Mouse (Mus musculus) forebrain, postnatal 0 days (tissue): ENCODE data around the gene Srpr. TPM values are rescaled to one million over a fixed set of nuclear protein-coding genes. Genes with fewer than 3 reads are reported as not detected.

Source experiments
- ATAC-seq: fragments of 200-750 bp; cut with Nextera tagmentation; 2 replicates; pipeline ENCODE4 v1.8.0; 2017; ENCODE audit warnings: mild to moderate bottlenecking, moderate library complexity
- DNase-seq: peaks from one replicate; pipeline ENCODE4 v3.0.0-alpha.2; 2015
- H3K27ac ChIP-seq: fragments of 300-500 bp; sonication (generic); 2 replicates; pipeline ENCODE4 v1.5.1; 2014; ENCODE audit warnings: low read depth, mild to moderate bottlenecking, antibody characterized with exemption, low read length, moderate library complexity, mixed read lengths
- H3K27me3 ChIP-seq: fragments of 300-500 bp; sonication (generic); 2 replicates; pipeline ENCODE4 v1.6.1; 2014; ENCODE audit warnings: mild to moderate bottlenecking, low read length, mixed read lengths; ENCODE audit not compliant: insufficient read depth
- H3K36me3 ChIP-seq: fragments of 300-500 bp; sonication (generic); 2 replicates; pipeline ENCODE4 v1.6.1; 2014; ENCODE audit warnings: mild to moderate bottlenecking, moderate library complexity; ENCODE audit not compliant: insufficient read depth
- H3K4me1 ChIP-seq: fragments of 300-500 bp; sonication (generic); 2 replicates; pipeline ENCODE4 v1.6.1; 2014; ENCODE audit warnings: antibody characterized with exemption; ENCODE audit not compliant: insufficient read depth
- H3K4me2 ChIP-seq: fragments of 300-500 bp; sonication (generic); 2 replicates; pipeline ENCODE4 v1.6.1; 2014; ENCODE audit warnings: low read depth, mild to moderate bottlenecking, moderate library complexity
- H3K4me3 ChIP-seq: fragments of 300-500 bp; sonication (generic); 2 replicates; pipeline ENCODE4 v1.5.1; 2014; ENCODE audit warnings: low read depth, low read length, mixed read lengths
- H3K9ac ChIP-seq: fragments of 300-500 bp; sonication (generic); 2 replicates; pipeline ENCODE4 v1.6.1; 2014; ENCODE audit warnings: mild to moderate bottlenecking
- H3K9me3 ChIP-seq: fragments of 300-500 bp; sonication (generic); 2 replicates; pipeline ENCODE4 v1.6.1; 2016; ENCODE audit warnings: low read length
- CTCF ChIP-seq: sonication (generic); IDR thresholded peaks from 2 replicates; pipeline ENCODE4 v1.5.1; 2016; ENCODE audit warnings: antibody characterized with exemption, control low read depth, low read depth
- WGBS: fragments of 180-500 bp; shearing (Covaris S2); extraction: QIAGEN DNeasy Blood & Tissue Kit; methylation state at CpG from one replicate; pipeline ENCODE4 v1.1.7; 2014; 5-methylcytosine and 5-hydroxymethylcytosine counted together
- polyA plus RNA-seq: library from polyadenylated mRNA; unstranded; fragments of >200 nt; fragmentation: Nextera tagmentation; extraction: Ambion mirVana; gene quantifications from 2 replicates; pipeline ENCODE4 v1.2.1, GENCODE M21; 2015
- total RNA-seq: library from RNA; depleted of rRNA; stranded (reverse); fragments of >200 nt; gene quantifications from 2 replicates; pipeline ENCODE4 v1.2.3, GENCODE M21; 2014

The Srpr gene
- total and polyA plus RNA-seq, 2 experiments from 2014 or later, result 37.6 to 45.7 TPM

DNA sequence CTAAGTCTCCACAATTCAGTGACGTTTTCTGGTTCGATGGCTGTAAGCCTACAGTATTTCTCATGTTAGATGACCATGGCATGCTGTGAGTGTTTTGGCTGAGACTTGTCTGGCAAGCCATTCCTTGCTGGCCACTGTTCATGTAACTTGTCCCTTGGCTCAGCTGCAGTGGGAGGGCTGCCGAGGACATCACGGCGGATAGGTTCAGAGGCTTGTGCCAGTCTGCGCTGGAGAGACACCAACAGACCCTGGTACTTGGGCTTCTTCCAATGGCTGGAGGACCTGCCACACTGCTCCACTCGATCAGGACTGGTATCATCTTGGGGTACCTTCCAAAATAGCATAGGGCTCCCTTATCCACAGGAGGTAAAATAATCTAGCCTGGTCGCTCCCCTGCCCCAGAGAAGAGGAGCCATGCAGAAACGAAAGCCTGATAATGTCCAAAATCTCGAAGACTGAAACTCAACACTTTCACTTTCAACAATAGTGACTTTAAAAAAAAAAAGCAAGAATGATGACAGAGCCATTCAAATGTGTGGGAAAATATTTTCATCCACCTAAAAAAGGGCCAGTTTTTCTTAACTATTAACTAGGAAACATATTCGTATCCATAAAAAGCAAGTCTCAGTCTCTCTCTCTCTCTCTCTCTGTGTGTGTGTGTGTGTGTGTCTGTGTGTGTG is 36.8 kb upstream of the Srpr start:
- no peak for ATAC-seq
- Histone ChIP-seq H3K9me3 (no peaks in the 10 kb centered on the region), H3K36me3 (no peaks in the 10 kb centered on the region), H3K4me3 (no peak overlapping the region), H3K9ac (no peak overlapping the region), H3K4me1 (no peaks in the 10 kb centered on the region), H3K27ac (no peak overlapping the region), H3K27me3 (no peaks in the 10 kb centered on the region), H3K4me2 (no peak overlapping the region)
- WGBS, result 68% methylated on average over 11 of the region's 11 CpGs
- DNase-seq, result peak; percentile 32
- TF ChIP-seq CTCF, result no peak

DNA sequence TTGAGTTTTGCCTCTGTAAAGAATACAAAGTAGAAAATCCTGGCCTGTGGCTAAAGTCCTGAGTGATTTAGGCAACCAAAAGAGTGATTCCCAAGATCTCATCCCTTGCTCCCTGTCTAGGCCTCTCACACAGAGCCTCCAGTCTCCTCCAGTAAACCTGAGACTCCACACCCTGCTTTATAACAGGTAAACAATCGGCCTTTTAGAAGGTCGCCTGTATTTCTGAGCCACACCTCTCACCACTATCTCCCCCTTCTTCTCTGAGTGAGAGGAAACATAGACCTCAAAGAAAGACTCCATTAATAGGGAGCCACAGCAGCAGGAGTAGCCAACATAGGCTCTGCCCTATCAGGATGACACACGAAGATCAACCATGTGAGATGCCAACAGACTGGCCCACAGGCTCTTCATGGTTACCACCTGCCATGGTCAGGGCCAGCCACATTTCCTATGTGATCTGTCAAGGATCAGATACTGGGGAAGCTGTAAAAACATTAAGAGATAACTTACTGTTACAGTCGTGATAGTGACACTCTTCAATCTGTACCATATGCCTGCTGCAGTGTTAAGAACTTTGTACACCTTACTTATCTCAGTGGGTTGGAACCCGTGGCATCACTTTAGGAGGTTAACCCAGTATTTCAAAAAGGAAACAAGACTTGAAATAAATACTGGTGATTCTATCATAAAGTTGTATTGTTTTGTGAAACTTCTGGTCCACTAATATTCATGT is 35.7 kb upstream of the Srpr start:
- Histone ChIP-seq H3K4me2 (no peak overlapping the region), H3K9ac (no peak overlapping the region), H3K4me3 (no peak overlapping the region), H3K9me3 (no peaks in the 10 kb centered on the region), H3K4me1 (no peaks in the 10 kb centered on the region), H3K36me3 (0 out of 2 replicates have a peak, but pooled peaks cover 2% of the 10 kb centered on the region), H3K27me3 (no peaks in the 10 kb centered on the region), H3K27ac (no peak overlapping the region)
- DNase-seq (no peak), ATAC-seq (no peak)
- no peak for TF ChIP-seq CTCF
- 84% methylated on average over 5 of the region's 5 CpGs for WGBS

DNA sequence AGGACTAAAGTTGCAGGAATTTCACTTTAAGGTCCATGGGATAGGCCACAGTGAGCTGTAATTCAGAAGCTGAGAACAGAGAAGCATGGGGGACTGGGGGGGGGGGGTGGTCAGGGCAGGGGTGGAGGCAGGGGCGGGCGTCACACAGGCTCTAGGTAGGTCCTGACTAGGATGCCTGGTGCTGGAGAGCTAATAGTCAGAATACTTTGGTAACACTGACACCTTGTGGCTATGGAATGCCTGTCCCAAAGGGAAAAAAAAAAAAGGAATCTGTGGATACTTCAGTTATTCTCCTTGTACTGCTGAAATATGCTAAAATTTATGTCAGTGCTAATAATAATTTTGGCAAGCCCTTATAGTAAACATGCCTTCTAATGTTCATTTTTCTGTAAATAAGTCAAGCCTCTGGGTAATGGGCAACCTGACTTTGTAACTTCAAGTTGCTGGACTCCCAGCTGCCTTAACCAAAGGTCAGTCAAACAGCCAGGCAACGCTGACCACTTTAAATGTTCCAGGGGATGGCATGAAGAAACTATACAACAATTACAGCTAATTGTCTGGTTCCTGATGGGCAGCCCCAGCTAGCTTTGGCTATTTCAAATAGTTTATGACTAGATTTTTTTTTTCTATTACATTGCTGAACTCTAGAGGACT is 33.7 kb upstream of the Srpr start:
- H3K4me1 ChIP-seq, result no peaks in the 10 kb centered on the region
- 11% methylated on average over 3 of the region's 3 CpGs for WGBS
- no peak overlapping the region for H3K4me2 ChIP-seq
- TF ChIP-seq CTCF, result peak; percentile 78
- no peak overlapping the region for H3K9ac ChIP-seq
- ATAC-seq (peak; percentile 74; the same call in 1 of the 2 replicates), DNase-seq (peak; percentile 70)
- H3K27me3 ChIP-seq, result no peaks in the 10 kb centered on the region
- peaks cover 13% of the 10 kb centered on the region for H3K36me3 ChIP-seq
- no peaks in the 10 kb centered on the region for H3K9me3 ChIP-seq
- no peak overlapping the region for H3K27ac ChIP-seq
- no peak overlapping the region for H3K4me3 ChIP-seq

DNA sequence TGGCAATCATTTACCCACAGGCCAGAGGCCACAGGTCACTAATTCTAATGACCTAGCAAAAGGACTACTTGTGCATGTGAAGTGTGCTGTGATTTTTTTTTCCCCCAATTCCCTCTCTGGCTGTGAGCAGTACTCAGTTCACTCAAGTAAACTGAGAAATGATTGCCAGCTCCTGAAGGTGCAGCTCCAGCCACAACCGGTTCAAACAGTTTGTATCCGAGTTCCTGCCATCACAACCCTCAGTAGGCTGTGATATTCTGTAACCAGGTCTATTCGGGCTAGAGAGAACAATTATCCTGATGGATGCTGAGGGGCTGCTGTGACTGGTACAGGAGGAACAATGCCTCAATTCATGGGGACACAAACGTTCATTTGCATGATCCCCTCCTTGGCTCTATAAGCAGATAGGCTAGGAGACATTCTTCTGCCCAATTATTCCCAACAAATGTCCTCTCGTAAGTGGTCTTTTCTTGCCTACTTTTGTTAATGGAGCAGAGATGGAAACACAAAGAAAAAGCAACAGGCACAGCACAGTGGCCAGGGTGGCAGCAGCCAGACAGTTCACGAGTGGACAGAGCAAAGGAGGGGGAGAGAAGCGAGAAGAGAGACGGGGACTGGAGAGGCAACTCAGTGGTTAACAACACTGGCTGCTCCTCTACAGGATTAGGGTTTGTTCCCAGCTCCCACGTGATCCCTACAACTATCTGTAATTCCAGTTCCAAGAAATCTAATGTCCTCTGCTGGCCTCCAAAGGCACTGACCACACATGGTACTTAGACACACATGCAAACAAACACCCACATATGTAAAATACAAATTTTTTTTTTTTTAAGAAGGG is 33.0 kb upstream of the Srpr start:
- WGBS, result 11% methylated on average over 9 of the region's 9 CpGs
- TF ChIP-seq CTCF, result peak; percentile 3; the same call in 1 of the 2 replicates
- ATAC-seq, result peak; percentile 71
- peak; percentile 10 for DNase-seq
- Histone ChIP-seq H3K27me3 (no peaks in the 10 kb centered on the region), H3K4me2 (no peak overlapping the region), H3K4me1 (no peaks in the 10 kb centered on the region), H3K9me3 (no peaks in the 10 kb centered on the region), H3K36me3 (peaks cover 13% of the 10 kb centered on the region), H3K9ac (no peak overlapping the region), H3K4me3 (no peak overlapping the region), H3K27ac (no peak overlapping the region)

DNA sequence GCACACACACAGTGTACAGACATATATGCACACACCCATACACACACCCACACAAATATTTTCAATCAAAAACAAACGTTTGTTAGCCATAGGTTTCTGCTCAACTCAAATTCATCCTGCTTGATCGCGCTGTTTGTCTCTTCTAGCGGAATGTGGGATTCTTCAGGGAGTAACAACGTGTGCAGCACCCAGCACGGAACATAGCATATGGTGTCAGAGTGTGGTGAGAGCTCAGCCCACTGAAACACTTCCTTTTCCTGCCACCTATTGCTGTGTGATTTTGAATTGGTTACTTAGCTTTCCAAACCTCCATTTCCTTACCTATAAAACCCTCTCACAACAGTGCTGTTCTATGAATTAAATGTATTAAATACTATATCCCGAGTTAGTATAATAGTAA is 29.9 kb upstream of the Srpr start:
- WGBS, result 90% methylated on average over 7 of the region's 7 CpGs
- Histone ChIP-seq H3K36me3 (peaks cover 13% of the 10 kb centered on the region), H3K4me2 (no peak overlapping the region), H3K9ac (no peak overlapping the region), H3K27ac (no peak overlapping the region), H3K4me3 (no peak overlapping the region), H3K9me3 (no peaks in the 10 kb centered on the region), H3K4me1 (no peaks in the 10 kb centered on the region), H3K27me3 (no peaks in the 10 kb centered on the region)
- ATAC-seq (no peak), DNase-seq (no peak)
- TF ChIP-seq CTCF, result no peak

DNA sequence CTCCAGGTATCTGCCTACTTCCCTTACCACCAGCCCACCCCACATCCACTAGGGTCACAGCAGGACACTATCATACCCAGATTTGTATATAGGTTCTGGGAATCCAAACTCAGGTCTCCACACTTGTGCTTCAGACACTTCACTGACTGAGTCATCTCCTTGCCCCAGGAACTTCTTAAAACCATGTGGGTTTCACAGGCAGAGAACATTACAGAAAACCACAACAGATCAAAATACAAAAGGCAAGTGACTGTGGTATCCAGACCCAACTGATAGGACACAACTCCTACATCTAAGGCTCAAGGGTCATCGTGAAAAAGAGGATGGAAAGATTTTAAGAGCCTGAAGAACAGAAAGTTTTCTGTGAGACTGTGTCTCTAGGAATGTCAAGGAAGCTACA is 26.6 kb upstream of the Srpr start:
- 93% methylated on average over 1 of the region's 1 CpGs for WGBS
- no peaks in the 10 kb centered on the region for H3K9me3 ChIP-seq
- no peak overlapping the region for H3K9ac ChIP-seq
- no peak overlapping the region for H3K4me3 ChIP-seq
- H3K27me3 ChIP-seq, result no peaks in the 10 kb centered on the region
- peaks cover 13% of the 10 kb centered on the region for H3K36me3 ChIP-seq
- no peak for TF ChIP-seq CTCF
- no peak for DNase-seq
- no peak overlapping the region for H3K4me2 ChIP-seq
- H3K27ac ChIP-seq, result no peak overlapping the region
- no peaks in the 10 kb centered on the region for H3K4me1 ChIP-seq
- ATAC-seq, result no peak
